Mouse (Mus musculus) layer of hippocampus, adult 2 months (tissue): ENCODE results near the gene Tmem114. TPM values are rescaled to one million over a fixed set of nuclear protein-coding genes. Genes with fewer than 3 reads are reported as not detected.

Source experiments
- DNase-seq, 2 experiments: peaks; one replicate each; pipeline ENCODE4 v3.0.0; 2022; ENCODE audit warnings: low spot score in 2 of 2
- H3K27ac ChIP-seq: fragments of 200-600 bp; 2 replicates; pipeline ENCODE4 v1.8.1; 2022
- H3K4me3 ChIP-seq: fragments of 200-600 bp; 2 replicates; pipeline ENCODE4 v1.8.1; 2022; ENCODE audit warnings: mild to moderate bottlenecking
- CTCF ChIP-seq: fragments of 200-600 bp; conservative IDR thresholded peaks from 2 replicates; pipeline ENCODE4 v1.8.1; 2022; ENCODE audit warnings: antibody characterized with exemption, mild to moderate bottlenecking, moderate library complexity
- total RNA-seq, 2 experiments: library from RNA; stranded (reverse); gene quantifications; 2 replicates each; pipeline ENCODE4 v1.2.3; 2021

Gene Tmem114
- total RNA-seq, 2 experiments from 2014 or later: 5.0 to 5.2 TPM

- no peak overlapping the region for H3K4me3 ChIP-seq
- no peak overlapping the region for H3K27ac ChIP-seq
- TF ChIP-seq CTCF: no peak
- DNase-seq: no peak
These were observed 1.3 kb downstream of the Tmem114 start for GRCm38 (mm10) chr16:8423626-8424114.

GRCm38 (mm10) chr16:8420842-8421241 lies 4.1 kb downstream of the Tmem114 start:
- DNase-seq: no peak
- H3K27ac ChIP-seq: no peak overlapping the region
- no peak overlapping the region for H3K4me3 ChIP-seq
- no peak for TF ChIP-seq CTCF

GRCm38 (mm10) chr16:8420381-8420780 lies 4.6 kb downstream of the Tmem114 start:
- Histone ChIP-seq H3K27ac (no peak overlapping the region), H3K4me3 (no peak overlapping the region)
- TF ChIP-seq CTCF: no peak
- DNase-seq: no peak

- Histone ChIP-seq H3K4me3 (no peak overlapping the region), H3K27ac (no peak overlapping the region)
- DNase-seq: no peak
- no peak for TF ChIP-seq CTCF
These were observed 5.3 kb downstream of the Tmem114 start for GRCm38 (mm10) chr16:8419666-8420065.

GRCm38 (mm10) chr16:8418126-8418525 lies 6.8 kb downstream of the Tmem114 start:
- Histone ChIP-seq H3K4me3 (no peak overlapping the region), H3K27ac (no peak overlapping the region)
- no peak for TF ChIP-seq CTCF
- no peak for DNase-seq

GRCm38 (mm10) chr16:8417011-8417720 lies 7.8 kb downstream of the Tmem114 start:
- Histone ChIP-seq H3K4me3 (no peak overlapping the region), H3K27ac (no peak overlapping the region)
- peak in 1 of 2 experiments; percentile 22 for DNase-seq
- no peak for TF ChIP-seq CTCF

- no peak for DNase-seq
- no peak overlapping the region for H3K27ac ChIP-seq
- no peak overlapping the region for H3K4me3 ChIP-seq
- TF ChIP-seq CTCF: no peak
These were observed 8.9 kb downstream of the Tmem114 start for GRCm38 (mm10) chr16:8415996-8416395.

GRCm38 (mm10) chr16:8413441-8413840 lies 11.5 kb downstream of the Tmem114 start:
- H3K27ac ChIP-seq: no peak overlapping the region
- no peak for DNase-seq
- TF ChIP-seq CTCF: no peak
- H3K4me3 ChIP-seq: no peak overlapping the region

GRCm38 (mm10) chr16:8412213-8412612 lies 12.7 kb downstream of the Tmem114 start:
- TF ChIP-seq CTCF: peak; percentile 95
- peak; percentile 50 to 63 for DNase-seq
- no peak overlapping the region for H3K4me3 ChIP-seq
- no peak overlapping the region for H3K27ac ChIP-seq

- H3K27ac ChIP-seq: no peak overlapping the region
- no peak overlapping the region for H3K4me3 ChIP-seq
- no peak for DNase-seq
- peak; percentile 41; the same call in 1 of the 2 replicates for TF ChIP-seq CTCF
These were observed 15.7 kb downstream of the Tmem114 start for GRCm38 (mm10) chr16:8409197-8409596.

- TF ChIP-seq CTCF: peak; percentile 84
- peak; percentile 37 to 78 for DNase-seq
- no peak overlapping the region for H3K4me3 ChIP-seq
- H3K27ac ChIP-seq: no peak overlapping the region
These were observed 18.2 kb downstream of the Tmem114 start for GRCm38 (mm10) chr16:8406708-8407107.

GRCm38 (mm10) chr16:8402663-8403062 lies 22.3 kb downstream of the Tmem114 start:
- H3K27ac ChIP-seq: no peak overlapping the region
- DNase-seq: no peak
- peak; percentile 68 for TF ChIP-seq CTCF
- no peak overlapping the region for H3K4me3 ChIP-seq

GRCm38 (mm10) chr16:8401171-8401955 lies 23.6 kb downstream of the Tmem114 start:
- no peak for TF ChIP-seq CTCF
- DNase-seq: no peak
- Histone ChIP-seq H3K4me3 (no peak overlapping the region), H3K27ac (no peak overlapping the region)

GRCm38 (mm10) chr16:8399868-8400267 lies 25.1 kb downstream of the Tmem114 start:
- Histone ChIP-seq H3K4me3 (no peak overlapping the region), H3K27ac (no peak overlapping the region)
- DNase-seq: no peak
- TF ChIP-seq CTCF: no peak
